Mouse (Mus musculus): ENCODE measurements around the gene Kctd2. TPM values are rescaled to one million over a fixed set of nuclear protein-coding genes. Genes with fewer than 3 reads are reported as not detected.

The Kctd2 gene
- polyA plus RNA-seq, 1 experiment from 2014 or later: 26.3 TPM

DNA sequence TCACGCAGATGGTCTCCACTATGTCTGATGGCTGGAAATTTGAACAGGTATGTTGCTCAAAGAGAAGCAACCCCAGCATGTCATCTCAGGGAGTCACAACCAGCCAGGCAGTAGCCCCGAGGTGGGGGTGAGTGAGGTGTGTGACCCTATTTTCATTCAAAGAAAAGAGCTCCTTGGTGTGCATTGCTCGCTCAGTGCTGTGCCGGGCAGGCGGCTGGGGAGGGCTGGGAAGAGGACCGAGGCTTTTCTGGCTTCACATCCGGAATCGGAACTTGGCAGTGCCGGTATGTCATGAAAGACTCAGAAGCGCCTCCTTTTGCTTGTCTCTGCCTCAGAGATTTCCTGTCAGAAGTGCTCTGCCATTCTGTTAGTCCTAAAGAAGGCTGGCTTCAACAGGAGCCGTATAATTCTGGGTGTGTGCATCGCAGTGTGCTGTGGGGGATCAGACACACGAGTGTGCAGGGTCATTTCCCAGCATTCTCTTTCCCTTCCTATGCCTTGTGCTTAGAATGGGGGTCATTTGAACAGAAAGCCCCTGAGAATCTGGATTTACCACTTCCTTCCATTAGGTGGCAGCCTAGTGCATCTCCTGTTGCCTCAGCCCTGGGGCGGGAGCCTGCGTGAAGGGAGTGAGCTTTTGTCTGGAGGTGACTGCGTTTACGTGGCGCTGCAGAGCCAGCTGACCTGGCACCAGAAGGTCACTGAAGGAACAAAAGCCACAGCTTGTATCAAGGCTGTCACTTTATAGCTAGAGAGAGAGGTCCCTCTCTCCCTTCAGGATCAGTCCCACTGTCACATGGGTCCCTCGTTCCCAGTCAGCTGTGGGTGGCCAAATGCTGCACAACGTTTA is 7.8 kb downstream of the Kctd2 start:
- Histone ChIP-seq H3K27me3 (no peaks in the 10 kb centered on the region), H3K9me3 (no peaks in the 10 kb centered on the region), H3K4me1 (peaks cover 11% of the 10 kb centered on the region), H3K4me2 (replicated peaks) (peak overlapping the region; percentile 39), H3K36me3 (peaks cover 41% of the 10 kb centered on the region), H3K4me3 (peak overlapping the region; percentile 10; the same call in 1 of the 2 replicates), H3K9ac (replicated peaks) (peak overlapping the region; percentile 27), H3K27ac (replicated peaks) (peak overlapping the region; percentile 66)
- ATAC-seq (replicated peaks): peak; percentile 72
- WGBS: 32% methylated on average over 20 of the region's 20 CpGs

GRCm38 (mm10) chr11:115429307-115429706 is 9.4 kb downstream of the Kctd2 start:
- H3K27me3 ChIP-seq: no peaks in the 10 kb centered on the region
- H3K4me1 ChIP-seq: peaks cover 11% of the 10 kb centered on the region
- peaks cover 41% of the 10 kb centered on the region for H3K36me3 ChIP-seq
- no peaks in the 10 kb centered on the region for H3K9me3 ChIP-seq
- H3K27ac ChIP-seq (replicated peaks): no peak overlapping the region
- no peak overlapping the region for H3K4me2 ChIP-seq (replicated peaks)
- no peak for ATAC-seq (replicated peaks)
- no peak overlapping the region for H3K9ac ChIP-seq (replicated peaks)
- 86% methylated on average over 7 of the region's 7 CpGs for WGBS
- H3K4me3 ChIP-seq: no peak overlapping the region

GRCm38 (mm10) chr11:115430561-115430960 is 10.6 kb downstream of the Kctd2 start:
- Histone ChIP-seq H3K9me3 (no peaks in the 10 kb centered on the region), H3K36me3 (peaks cover 37% of the 10 kb centered on the region), H3K4me2 (replicated peaks) (no peak overlapping the region), H3K4me1 (peaks cover 14% of the 10 kb centered on the region), H3K4me3 (no peak overlapping the region), H3K27me3 (no peaks in the 10 kb centered on the region), H3K27ac (replicated peaks) (no peak overlapping the region), H3K9ac (replicated peaks) (no peak overlapping the region)
- 96% methylated on average over 6 of the region's 6 CpGs for WGBS
- no peak for ATAC-seq (replicated peaks)

DNA sequence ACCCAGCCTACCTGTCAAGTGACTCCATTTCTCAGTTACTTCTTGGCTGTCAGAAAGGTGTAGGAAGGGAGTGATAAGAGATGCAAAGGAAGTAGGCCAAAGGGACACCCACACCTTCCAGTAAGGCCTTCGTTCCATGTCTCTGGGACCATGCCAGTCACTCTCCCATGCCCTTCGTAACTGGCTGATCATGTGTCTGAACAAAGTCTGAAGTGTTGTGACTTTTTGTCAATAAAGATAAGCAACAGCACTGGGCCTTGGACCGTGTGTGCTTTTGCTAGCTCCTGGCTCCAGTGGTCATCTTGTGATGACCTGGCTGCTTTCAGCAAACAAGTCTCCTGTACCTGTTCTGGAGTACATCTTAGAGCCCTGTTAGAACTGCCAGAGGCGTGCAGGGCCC is 12.9 kb downstream of the Kctd2 start:
- H3K27ac ChIP-seq (replicated peaks): no peak overlapping the region
- H3K9me3 ChIP-seq: no peaks in the 10 kb centered on the region
- H3K9ac ChIP-seq (replicated peaks): no peak overlapping the region
- ATAC-seq (replicated peaks): no peak
- no peak overlapping the region for H3K4me2 ChIP-seq (replicated peaks)
- peaks cover 27% of the 10 kb centered on the region for H3K36me3 ChIP-seq
- H3K4me1 ChIP-seq: peaks cover 15% of the 10 kb centered on the region
- 80% methylated on average over 4 of the region's 4 CpGs for WGBS
- no peak overlapping the region for H3K4me3 ChIP-seq
- no peaks in the 10 kb centered on the region for H3K27me3 ChIP-seq

- no peak for ATAC-seq (replicated peaks)
Measured at GRCm38 (mm10) chr11:115433342-115433741, 13.4 kb downstream of the Kctd2 start.

DNA sequence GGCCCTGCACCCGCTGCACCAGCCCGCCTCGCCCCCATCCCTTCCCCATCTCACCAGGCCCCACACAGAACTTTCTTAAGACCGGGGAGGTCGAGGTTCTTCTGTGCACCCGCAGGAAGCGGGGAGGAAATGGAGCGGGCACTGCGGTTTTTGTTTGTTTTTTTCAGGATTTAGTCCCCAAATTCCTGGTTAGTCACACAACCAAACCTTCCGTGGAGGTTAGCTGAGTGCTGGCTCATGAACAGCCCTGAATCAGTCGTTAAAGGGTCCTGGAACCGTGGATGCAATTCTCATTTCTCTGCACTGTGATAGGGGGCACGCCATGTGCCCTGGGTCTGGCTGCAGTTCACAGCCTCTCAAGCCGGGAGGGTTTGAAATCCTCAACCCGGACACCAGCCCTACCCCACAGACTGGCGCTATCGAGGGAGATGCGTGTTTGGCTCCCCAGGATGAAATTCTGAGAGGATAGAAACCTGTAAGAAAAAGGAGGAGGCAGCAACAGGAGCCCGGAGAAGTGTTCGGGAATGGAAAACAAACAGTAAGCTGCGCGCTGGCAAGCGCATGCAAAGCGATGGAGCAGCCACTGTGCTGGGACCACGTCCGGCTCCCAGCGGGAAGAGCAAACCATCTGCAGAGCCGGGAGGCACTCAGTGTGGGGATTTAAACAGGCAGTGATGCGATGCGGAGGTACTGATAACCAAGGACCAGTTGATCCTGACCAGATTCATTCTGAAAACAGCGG is 15.8 kb downstream of the Kctd2 start:
- Histone ChIP-seq H3K27ac (replicated peaks) (no peak overlapping the region), H3K4me3 (peak overlapping the region; percentile 22), H3K9me3 (no peaks in the 10 kb centered on the region), H3K27me3 (no peaks in the 10 kb centered on the region), H3K9ac (replicated peaks) (peak overlapping the region; percentile 31; the same call in 1 of the 2 replicates), H3K36me3 (peaks cover 15% of the 10 kb centered on the region), H3K4me1 (peaks cover 12% of the 10 kb centered on the region), H3K4me2 (replicated peaks) (peak overlapping the region; percentile 47)
- no peak for ATAC-seq (replicated peaks)
- 6% methylated on average over 31 of the region's 31 CpGs for WGBS

More at GRCm38 (mm10) chr11:115433342-115433741, 13.4 kb downstream of the Kctd2 start:
- no peaks in the 10 kb centered on the region for H3K27me3 ChIP-seq
- no peak overlapping the region for H3K27ac ChIP-seq (replicated peaks)
- H3K4me2 ChIP-seq (replicated peaks): no peak overlapping the region
- peaks cover 27% of the 10 kb centered on the region for H3K36me3 ChIP-seq
- 86% methylated on average over 6 of the region's 6 CpGs for WGBS
- no peak overlapping the region for H3K9ac ChIP-seq (replicated peaks)
- H3K4me1 ChIP-seq: peaks cover 12% of the 10 kb centered on the region
- H3K9me3 ChIP-seq: no peaks in the 10 kb centered on the region
- no peak overlapping the region for H3K4me3 ChIP-seq

DNA sequence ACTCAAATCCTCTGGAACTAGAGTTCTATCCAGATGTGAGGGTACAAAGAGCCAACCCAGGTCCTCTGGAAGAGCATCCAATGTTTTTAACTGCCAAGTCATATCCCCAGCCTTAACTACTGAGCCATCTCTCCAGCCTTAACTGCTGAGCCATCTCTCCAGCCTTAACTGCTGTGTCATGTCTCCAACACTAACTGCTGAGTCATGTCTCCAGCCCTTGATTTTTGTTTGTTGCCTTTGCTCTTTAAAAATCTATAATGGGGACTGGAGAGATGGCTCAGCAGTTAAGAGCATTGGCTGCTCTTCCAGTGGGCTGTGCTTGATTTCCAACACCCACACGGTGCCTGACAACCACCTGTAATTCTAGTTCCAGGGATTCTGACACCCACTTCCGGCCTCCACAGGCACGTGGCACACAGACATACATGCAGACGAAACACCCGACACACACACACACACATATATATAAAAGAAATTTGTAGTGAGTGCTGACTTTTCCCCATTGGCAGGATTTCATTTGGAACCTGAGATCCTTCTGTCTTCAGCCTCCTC is 17.7 kb downstream of the Kctd2 start:
- Histone ChIP-seq H3K4me2 (replicated peaks) (no peak overlapping the region), H3K4me1 (peaks cover 12% of the 10 kb centered on the region), H3K4me3 (no peak overlapping the region), H3K36me3 (no peaks in the 10 kb centered on the region), H3K9ac (replicated peaks) (no peak overlapping the region), H3K27me3 (no peaks in the 10 kb centered on the region), H3K9me3 (no peaks in the 10 kb centered on the region), H3K27ac (replicated peaks) (no peak overlapping the region)
- WGBS: 84% methylated on average over 5 of the region's 5 CpGs
- no peak for ATAC-seq (replicated peaks)

GRCm38 (mm10) chr11:115439326-115439725 is 19.4 kb downstream of the Kctd2 start:
- Histone ChIP-seq H3K9me3 (no peaks in the 10 kb centered on the region), H3K9ac (replicated peaks) (no peak overlapping the region), H3K27me3 (no peaks in the 10 kb centered on the region), H3K4me3 (no peak overlapping the region), H3K27ac (replicated peaks) (no peak overlapping the region), H3K4me2 (replicated peaks) (no peak overlapping the region), H3K36me3 (no peaks in the 10 kb centered on the region), H3K4me1 (peaks cover 12% of the 10 kb centered on the region)
- 84% methylated on average over 3 of the region's 3 CpGs for WGBS
- no peak for ATAC-seq (replicated peaks)

GRCm38 (mm10) chr11:115439906-115440595 is 20.1 kb downstream of the Kctd2 start, which contains the start of gene Trim80:
Gene Trim80, plus strand, starts transcription at chr11:115440545.
- 95% methylated on average over 9 of the region's 9 CpGs for WGBS

GRCm38 (mm10) chr11:115441417-115441816 is 21.5 kb downstream of the Kctd2 start:
- H3K4me3 ChIP-seq: no peak overlapping the region
- H3K36me3 ChIP-seq: no peaks in the 10 kb centered on the region
- no peak overlapping the region for H3K9ac ChIP-seq (replicated peaks)
- peaks cover under 1% of the 10 kb centered on the region for H3K4me1 ChIP-seq
- 64% methylated on average over 15 of the region's 15 CpGs for WGBS
- no peaks in the 10 kb centered on the region for H3K9me3 ChIP-seq
- no peak overlapping the region for H3K4me2 ChIP-seq (replicated peaks)
- no peak overlapping the region for H3K27ac ChIP-seq (replicated peaks)
- no peaks in the 10 kb centered on the region for H3K27me3 ChIP-seq
- no peak for ATAC-seq (replicated peaks)

More at GRCm38 (mm10) chr11:115439906-115440595, 20.1 kb downstream of the Kctd2 start, which contains the start of gene Trim80:
- H3K4me3 ChIP-seq: no peak within 1 kb of the TSS
- no peaks in the 10 kb centered on the region for H3K36me3 ChIP-seq
- H3K27me3 ChIP-seq: no peaks in the 10 kb centered on the region
- no peaks in the 10 kb centered on the region for H3K9me3 ChIP-seq
- H3K9ac ChIP-seq (replicated peaks): no peak within 1 kb of the TSS
- H3K4me2 ChIP-seq (replicated peaks): no peak within 1 kb of the TSS
- H3K27ac ChIP-seq (replicated peaks): no peak within 1 kb of the TSS
- no peak for ATAC-seq (replicated peaks)
- peaks cover 12% of the 10 kb centered on the region for H3K4me1 ChIP-seq

- Histone ChIP-seq H3K4me3 (no peak overlapping the region), H3K9ac (replicated peaks) (no peak overlapping the region), H3K9me3 (no peaks in the 10 kb centered on the region), H3K27ac (replicated peaks) (no peak overlapping the region), H3K4me1 (no peaks in the 10 kb centered on the region), H3K27me3 (no peaks in the 10 kb centered on the region), H3K36me3 (no peaks in the 10 kb centered on the region), H3K4me2 (replicated peaks) (no peak overlapping the region)
- no peak for ATAC-seq (replicated peaks)
- WGBS: 83% methylated on average over 3 of the region's 3 CpGs
Measured at GRCm38 (mm10) chr11:115446906-115447305, 27.0 kb downstream of the Kctd2 start.

Measured in forebrain, embryonic 15.5 days (tissue).